In the genomic region with DNA sequence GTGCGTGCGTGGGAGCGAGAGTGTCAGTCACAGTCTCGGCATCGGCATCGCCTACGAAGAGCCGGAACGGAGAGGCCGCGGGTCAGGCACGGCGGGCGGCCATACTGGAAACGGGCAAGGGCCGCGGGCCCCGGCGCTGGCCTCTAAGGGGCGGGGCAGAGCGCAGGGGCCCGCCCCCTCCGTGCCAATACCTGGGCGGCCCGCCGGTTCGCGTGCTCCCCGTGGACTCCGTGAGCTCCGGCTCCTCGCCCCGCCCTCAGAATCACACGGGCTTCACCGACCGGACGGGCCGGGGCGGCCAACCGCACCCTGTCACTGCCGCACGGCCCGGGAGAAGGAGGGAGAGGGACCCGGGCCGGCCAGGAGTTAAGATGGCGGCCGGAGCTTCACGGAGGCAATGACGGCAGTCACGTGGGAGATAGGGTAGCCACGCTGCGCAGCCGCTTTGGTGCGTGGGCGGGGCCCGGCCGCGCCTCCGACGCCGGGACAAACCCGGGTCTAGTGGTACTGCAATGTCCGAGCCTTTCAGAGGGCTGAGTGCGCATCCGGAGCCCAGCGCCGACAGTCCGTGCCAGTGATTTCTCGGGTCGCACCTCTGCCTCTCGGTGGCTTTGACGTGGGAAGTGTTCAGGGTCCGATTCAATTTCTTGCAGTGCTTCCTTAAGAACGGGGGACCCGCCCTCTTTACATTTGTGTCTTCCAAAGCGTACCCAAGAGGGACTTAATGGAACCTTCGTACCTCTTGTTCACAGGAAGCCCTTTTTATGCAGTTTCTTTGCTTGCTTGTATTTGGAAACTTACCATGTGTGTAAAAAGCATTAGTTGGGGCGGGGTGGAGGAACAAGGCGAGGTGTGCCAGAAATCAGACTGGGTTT, we compare ENCODE assay signal across 7 mouse cellular contexts. TPM values are rescaled to one million over a fixed set of nuclear protein-coding genes. Genes with fewer than 3 reads are reported as not detected.
DNase-seq lines count a peak whose midpoint lies in the region; ATAC-seq and TF ChIP-seq lines count a peak whose summit lies in the region.

No protein-coding gene starts in this region.

- peak; percentile 89 for DNase-seq in adrenal gland, adult 8-10 months
- peak; percentile 94 for DNase-seq in embryo, embryonic 9.5 days (ENCODE audit: extremely low spot score)
- DNase-seq in gonadal fat pad, adult 2 months (ENCODE audit: low read depth), result peak; percentile 64
- DNase-seq in left cerebral cortex, postnatal 4 days, result peak; percentile 94

- H3K4me1 ChIP-seq in intestine, postnatal 0 days (replicated peaks; ENCODE audit: control insufficient read depth, insufficient read depth, low read length), result 0 out of 2 replicates have a peak, but pooled peaks cover 5% of the 10 kb centered on the region
- H3K4me1 ChIP-seq in midbrain, embryonic 12.5 days, result peaks cover 25% of the 10 kb centered on the region
- peaks cover 3% of the 10 kb centered on the region; the same call in 1 of the 2 replicates for H3K4me1 ChIP-seq in small intestine, adult 2 months (ENCODE audit: control insufficient read depth, insufficient read depth, insufficient read length, low read length)

- intact Hi-C loops in left cerebral cortex, postnatal 4 days (cut with DNase I), result loop anchor here (10.0 kb wide), 3 partner anchors 85 to 305 kb away; partner anchors contain the start of gene Vwa3b

- H3K4me2 ChIP-seq in intestine, postnatal 0 days (replicated peaks; ENCODE audit: low read depth), result peak overlapping the region; percentile 75
- peak overlapping the region; percentile 74 for H3K4me2 ChIP-seq in midbrain, embryonic 12.5 days (replicated peaks)

- peak overlapping the region; percentile 99 for H3K9ac ChIP-seq in intestine, postnatal 0 days (ENCODE audit: low read depth, low read length)
- peak overlapping the region; percentile 99 for H3K9ac ChIP-seq in midbrain, embryonic 12.5 days (replicated peaks)

- no peaks in the 10 kb centered on the region; the same call in 1 of the 2 replicates for H3K36me3 ChIP-seq in intestine, postnatal 0 days (ENCODE audit: control insufficient read depth, insufficient read depth)
- H3K36me3 ChIP-seq in midbrain, embryonic 12.5 days, result no peaks in the 10 kb centered on the region
- no peaks in the 10 kb centered on the region for H3K36me3 ChIP-seq in small intestine, adult 2 months (ENCODE audit: control insufficient read depth, insufficient read depth, low read length)

- no peaks in the 10 kb centered on the region for H3K9me3 ChIP-seq in intestine, postnatal 0 days (ENCODE audit: control insufficient read depth)
- no peaks in the 10 kb centered on the region for H3K9me3 ChIP-seq in midbrain, embryonic 12.5 days

- WGBS in intestine, postnatal 0 days, result under 1% methylated on average over 66 of the region's 79 CpGs
- WGBS in midbrain, embryonic 12.5 days, result under 1% methylated on average over 79 of the region's 79 CpGs
- WGBS in small intestine, adult 2 months, result under 1% methylated on average over 79 of the region's 79 CpGs

- TF ChIP-seq CTCF in intestine, postnatal 0 days (IDR thresholded peaks at IDR 0.05; ENCODE audit: low read depth), result no peak
- no peak for TF ChIP-seq CTCF in small intestine, adult 2 months (IDR thresholded peaks at IDR 0.05; ENCODE audit: extremely low read depth, insufficient read length, insufficient replicate concordance, low read depth, low read length)

- ATAC-seq in intestine, postnatal 0 days, result peak; percentile 98
- ATAC-seq in midbrain, embryonic 12.5 days (ENCODE audit: low FRiP score, low read depth), result peak; percentile 98

- H3K27me3 ChIP-seq in intestine, postnatal 0 days (replicated peaks; ENCODE audit: control insufficient read depth, insufficient read depth, low read length), result no peaks in the 10 kb centered on the region
- no peaks in the 10 kb centered on the region for H3K27me3 ChIP-seq in midbrain, embryonic 12.5 days
- H3K27me3 ChIP-seq in small intestine, adult 2 months (ENCODE audit: control insufficient read depth, insufficient read depth, low read length), result no peaks in the 10 kb centered on the region

- peak; percentile 93 for TF ChIP-seq POLR2A in small intestine, adult 2 months (IDR thresholded peaks at IDR 0.05; ENCODE audit: low read depth, low read length)

- peak overlapping the region; percentile 91 for H3K27ac ChIP-seq in intestine, postnatal 0 days (ENCODE audit: low read depth, low read length)
- H3K27ac ChIP-seq in midbrain, embryonic 12.5 days (replicated peaks), result peak overlapping the region; percentile 95
- H3K27ac ChIP-seq in small intestine, adult 2 months (ENCODE audit: insufficient read depth, low read depth, low read length), result peak overlapping the region; percentile 79

- H3K4me3 ChIP-seq in intestine, postnatal 0 days (ENCODE audit: low read depth, low read length), result peak overlapping the region; percentile 100
- peak overlapping the region; percentile 95 for H3K4me3 ChIP-seq in midbrain, embryonic 12.5 days
- peak overlapping the region; percentile 93 for H3K4me3 ChIP-seq in small intestine, adult 2 months (ENCODE audit: low read depth, low read length)

RNA-seq across cellular contexts. Expression of gene Tmem131, which starts 3.7 kb away (rescaled TPM):
- 10 to 100 TPM; 38.4 to 51.7 (median 48.2) TPM for total RNA-seq in adrenal gland, adult 8-10 months (2022)
- 14.3 and 21.3 TPM in 2 replicates for polyA plus RNA-seq in gonadal fat pad, adult 2 months (2012; rRNA removed)
- 10.6 TPM in 2 replicates for polyA plus RNA-seq in intestine, postnatal 0 days (2015; fragmentation: Nextera tagmentation; extraction: Ambion mirVana)
- 10 to 100 TPM; 79.6 to 82.0 TPM for total RNA-seq in left cerebral cortex, postnatal 4 days (2021)
- 17.8 and 22.0 TPM in 2 replicates for polyA plus RNA-seq in midbrain, embryonic 12.5 days (2016; fragmentation: Nextera tagmentation; extraction: Ambion mirVana)
- 12.8 and 39.6 TPM in 2 replicates for polyA plus RNA-seq in small intestine, adult 2 months (2012; rRNA removed)

Comparison
In these comparisons a context has a peak if more than half of its experiments do, and no peak if none do; other contexts are left out.
1. Peak in every context shown above with its lines: DNase-seq, ATAC-seq, H3K4me3 ChIP-seq and H3K27ac ChIP-seq.